Mouse (Mus musculus): ENCODE data around the gene Stk11.

GRCm38 (mm10) chr10:80164161-80164997, 48.8 kb downstream of the Stk11 start:
- no peak for TF ChIP-seq CTCF (IDR thresholded peaks at IDR 0.05; ENCODE audit: low read depth, low read length)
- TF ChIP-seq POLR2A (IDR thresholded peaks at IDR 0.05; ENCODE audit: insufficient read depth, low read length), result no peak
